Mouse (Mus musculus) embryonic facial prominence, embryonic 14.5 days (tissue): ENCODE results near the gene Psmd11. TPM values are rescaled to one million over a fixed set of nuclear protein-coding genes. Genes with fewer than 3 reads are reported as not detected.

Source experiments
- ATAC-seq: fragments of 200-750 bp; cut with Nextera tagmentation; 2 replicates; pipeline ENCODE4 v1.8.0; 2017; ENCODE audit warnings: low read depth, moderate number of reproducible peaks, moderate TSS enrichment
- DNase-seq: peaks from one replicate; pipeline ENCODE4 v3.0.0-alpha.2; 2015; ENCODE audit warnings: low spot score
- H3K27ac ChIP-seq: fragments of 300-500 bp; sonication (generic); replicated peaks from 2 replicates; pipeline ENCODE4 v1.5.1; 2014; ENCODE audit warnings: low read depth, mild to moderate bottlenecking, low read length, moderate library complexity
- H3K27me3 ChIP-seq: fragments of 300-500 bp; sonication (generic); replicated peaks from 2 replicates; pipeline ENCODE4 v1.6.1; 2014; ENCODE audit warnings: low read length; ENCODE audit not compliant: control insufficient read depth, insufficient read depth
- H3K36me3 ChIP-seq: fragments of 300-500 bp; sonication (generic); 2 replicates; pipeline ENCODE4 v1.6.1; 2014; ENCODE audit warnings: low read length, mixed read lengths; ENCODE audit not compliant: control insufficient read depth, insufficient read depth
- H3K4me1 ChIP-seq: fragments of 300-500 bp; sonication (generic); 2 replicates; pipeline ENCODE4 v1.6.1; 2014; ENCODE audit warnings: antibody characterized with exemption, low read length; ENCODE audit not compliant: control insufficient read depth, insufficient read depth
- H3K4me2 ChIP-seq: fragments of 300-500 bp; sonication (generic); 2 replicates; pipeline ENCODE4 v1.6.1; 2014; ENCODE audit warnings: low read depth, mild to moderate bottlenecking, low read length, moderate library complexity, mixed read lengths
- H3K4me3 ChIP-seq: fragments of 300-500 bp; sonication (generic); 2 replicates; pipeline ENCODE4 v1.5.1; 2014; ENCODE audit warnings: low read depth, mild to moderate bottlenecking, low read length
- H3K9ac ChIP-seq: fragments of 300-500 bp; sonication (generic); 2 replicates; pipeline ENCODE4 v1.6.1; 2014; ENCODE audit warnings: low read depth, mild to moderate bottlenecking, low read length, moderate library complexity, mixed read lengths
- H3K9me3 ChIP-seq: fragments of 300-500 bp; sonication (generic); 2 replicates; pipeline ENCODE4 v1.6.1; 2016; ENCODE audit warnings: low read length; ENCODE audit not compliant: control insufficient read depth
- WGBS: fragments of 180-500 bp; shearing (Covaris S2); extraction: QIAGEN DNeasy Blood & Tissue Kit; methylation state at CpG from one replicate; pipeline ENCODE4 v1.1.7; 2014; 5-methylcytosine and 5-hydroxymethylcytosine counted together
- polyA plus RNA-seq: library from polyadenylated mRNA; unstranded; fragments of >200 nt; fragmentation: Nextera tagmentation; extraction: Ambion mirVana; gene quantifications from 2 replicates; pipeline ENCODE4 v1.2.1, GENCODE M21; 2014

The Psmd11 gene
- polyA plus RNA-seq, 1 experiment from 2014 or later: 264 TPM

GRCm38 (mm10) chr11:80474846-80475245, 46.4 kb downstream of the Psmd11 start:
- H3K27me3 ChIP-seq: no peaks in the 10 kb centered on the region
- H3K4me2 ChIP-seq: no peak overlapping the region
- H3K4me1 ChIP-seq: peaks cover 20% of the 10 kb centered on the region
- no peak for DNase-seq
- 89% methylated on average over 11 of the region's 11 CpGs for WGBS
- peaks cover 45% of the 10 kb centered on the region for H3K36me3 ChIP-seq
- no peak overlapping the region for H3K27ac ChIP-seq
- H3K9me3 ChIP-seq: no peaks in the 10 kb centered on the region
- no peak overlapping the region for H3K9ac ChIP-seq
- ATAC-seq: no peak
- H3K4me3 ChIP-seq: no peak overlapping the region

GRCm38 (mm10) chr11:80475544-80475943, 47.1 kb downstream of the Psmd11 start:
- Histone ChIP-seq H3K4me2 (no peak overlapping the region), H3K27me3 (no peaks in the 10 kb centered on the region), H3K9me3 (no peaks in the 10 kb centered on the region), H3K36me3 (peaks cover 38% of the 10 kb centered on the region), H3K4me3 (no peak overlapping the region), H3K27ac (no peak overlapping the region), H3K9ac (no peak overlapping the region), H3K4me1 (peaks cover 20% of the 10 kb centered on the region)
- 82% methylated on average over 9 of the region's 9 CpGs for WGBS
- no peak for ATAC-seq
- no peak for DNase-seq

- peak; percentile 93 for ATAC-seq
- 1% methylated on average over 14 of the region's 116 CpGs for WGBS
- H3K9me3 ChIP-seq: no peaks in the 10 kb centered on the region
- peaks cover 29% of the 10 kb centered on the region for H3K36me3 ChIP-seq
- H3K4me2 ChIP-seq: peak within 1 kb of the TSS; percentile 95
- peak; percentile 95 for DNase-seq
- peak within 1 kb of the TSS; percentile 75 for H3K9ac ChIP-seq
- no peaks in the 10 kb centered on the region for H3K27me3 ChIP-seq
- peak within 1 kb of the TSS; percentile 82 for H3K27ac ChIP-seq
- H3K4me3 ChIP-seq: peak within 1 kb of the TSS; percentile 80
- peaks cover 20% of the 10 kb centered on the region for H3K4me1 ChIP-seq
These were observed 48.1 kb downstream of the Psmd11 start, which contains the start of gene Cdk5r1 for GRCm38 (mm10) chr11:80476222-80477189. Gene Cdk5r1, plus strand, starts transcription at chr11:80477023.

DNA sequence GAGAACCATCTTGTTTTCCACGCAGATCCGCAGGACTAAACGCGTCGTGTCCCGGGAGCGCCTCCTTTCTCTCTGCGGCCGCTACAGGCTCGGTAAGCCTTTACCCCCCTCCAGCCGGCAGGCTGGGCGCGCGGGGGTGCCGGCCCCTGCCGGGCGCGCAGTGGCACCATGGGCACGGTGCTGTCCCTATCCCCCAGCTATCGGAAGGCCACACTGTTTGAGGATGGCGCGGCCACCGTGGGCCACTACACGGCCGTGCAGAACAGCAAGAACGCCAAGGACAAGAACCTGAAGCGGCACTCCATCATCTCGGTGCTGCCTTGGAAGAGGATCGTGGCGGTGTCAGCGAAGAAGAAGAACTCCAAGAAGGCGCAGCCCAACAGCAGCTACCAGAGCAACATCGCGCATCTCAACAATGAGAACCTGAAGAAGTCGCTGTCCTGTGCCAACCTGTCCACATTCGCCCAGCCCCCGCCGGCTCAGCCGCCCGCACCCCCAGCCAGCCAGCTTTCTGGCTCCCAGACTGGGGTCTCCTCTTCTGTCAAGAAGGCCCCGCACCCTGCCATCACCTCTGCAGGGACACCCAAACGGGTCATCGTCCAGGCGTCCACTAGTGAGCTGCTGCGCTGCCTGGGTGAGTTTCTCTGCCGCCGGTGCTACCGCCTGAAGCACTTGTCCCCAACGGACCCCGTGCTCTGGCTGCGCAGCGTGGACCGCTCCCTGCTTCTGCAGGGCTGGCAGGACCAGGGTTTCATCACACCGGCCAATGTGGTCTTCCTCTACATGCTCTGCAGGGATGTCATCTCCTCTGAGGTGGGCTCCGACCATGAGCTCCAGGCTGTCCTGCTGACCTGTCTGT, 49.2 kb downstream of the Psmd11 start:
- no peak for DNase-seq
- H3K27ac ChIP-seq: peak overlapping the region; percentile 82
- 12% methylated on average over 30 of the region's 55 CpGs for WGBS
- H3K9ac ChIP-seq: peak overlapping the region; percentile 75
- peaks cover 20% of the 10 kb centered on the region for H3K4me1 ChIP-seq
- peaks cover 20% of the 10 kb centered on the region; the same call in 1 of the 2 replicates for H3K36me3 ChIP-seq
- H3K27me3 ChIP-seq: no peaks in the 10 kb centered on the region
- H3K4me3 ChIP-seq: peak overlapping the region; percentile 80
- no peaks in the 10 kb centered on the region for H3K9me3 ChIP-seq
- H3K4me2 ChIP-seq: peak overlapping the region; percentile 95
- peak; percentile 4; the same call in 1 of the 2 replicates for ATAC-seq

- Histone ChIP-seq H3K4me2 (peak overlapping the region; percentile 95), H3K36me3 (peaks cover 9% of the 10 kb centered on the region; the same call in 1 of the 2 replicates), H3K4me3 (peak overlapping the region; percentile 80), H3K4me1 (peaks cover 20% of the 10 kb centered on the region), H3K9ac (peak overlapping the region; percentile 75), H3K27me3 (no peaks in the 10 kb centered on the region), H3K9me3 (no peaks in the 10 kb centered on the region), H3K27ac (no peak overlapping the region; the same call in 1 of the 2 replicates)
- ATAC-seq (no peak), DNase-seq (no peak)
- 53% methylated on average over 14 of the region's 14 CpGs for WGBS
These were observed 50.4 kb downstream of the Psmd11 start for GRCm38 (mm10) chr11:80478694-80479412.

GRCm38 (mm10) chr11:80479425-80479824, 51.0 kb downstream of the Psmd11 start:
- peak; percentile 61 for DNase-seq
- H3K4me3 ChIP-seq: peak overlapping the region; percentile 80
- peaks cover 20% of the 10 kb centered on the region for H3K4me1 ChIP-seq
- peaks cover 4% of the 10 kb centered on the region; the same call in 1 of the 2 replicates for H3K36me3 ChIP-seq
- no peaks in the 10 kb centered on the region for H3K9me3 ChIP-seq
- 42% methylated on average over 5 of the region's 5 CpGs for WGBS
- peak overlapping the region; percentile 95 for H3K4me2 ChIP-seq
- H3K9ac ChIP-seq: peak overlapping the region; percentile 75
- no peak for ATAC-seq
- no peak overlapping the region for H3K27ac ChIP-seq
- no peaks in the 10 kb centered on the region for H3K27me3 ChIP-seq

GRCm38 (mm10) chr11:80479906-80480866, 51.8 kb downstream of the Psmd11 start:
- 71% methylated on average over 31 of the region's 31 CpGs for WGBS
- Histone ChIP-seq H3K4me2 (peak overlapping the region; percentile 95), H3K36me3 (peaks cover 4% of the 10 kb centered on the region; the same call in 1 of the 2 replicates), H3K27ac (no peak overlapping the region), H3K27me3 (no peaks in the 10 kb centered on the region), H3K4me3 (peak overlapping the region; percentile 80), H3K4me1 (peaks cover 20% of the 10 kb centered on the region), H3K9me3 (no peaks in the 10 kb centered on the region), H3K9ac (peak overlapping the region; percentile 75; the same call in 1 of the 2 replicates)
- no peak for ATAC-seq
- DNase-seq: no peak
